Mouse (Mus musculus) cortical plate, adult 2 months (tissue): Measurements from ENCODE around the gene Axin2.

ENCODE experiments used
- CTCF ChIP-seq: fragments of 200-500 bp; IDR thresholded peaks from 2 replicates; pipeline ENCODE4 v1.5.1; 2011; ENCODE audit warnings: mild to moderate bottlenecking, control low read depth, low read length; ENCODE audit not compliant: insufficient read depth; ENCODE audit errors: extremely low read depth
- POLR2A ChIP-seq: fragments of 200-500 bp; IDR thresholded peaks from 2 replicates; pipeline ENCODE4 v1.6.1; 2011; ENCODE audit warnings: mild to moderate bottlenecking, low read length, control low read depth; ENCODE audit not compliant: insufficient read depth; ENCODE audit errors: extremely low read depth

- TF ChIP-seq POLR2A: no peak; the same call in 1 of the 2 replicates
- no peak for TF ChIP-seq CTCF
Measured at GRCm38 (mm10) chr11:108920158-108920635, at the start of gene Axin2.
